Mouse (Mus musculus) spleen, adult 2 months (tissue): ENCODE measurements at regions not wholly inside any gene's neighbourhood (a gene's known extent, or its start where the extent isn't known, plus 50 kb on each side); places are given as distances from the start of the nearest gene placed in this dataset.

Experiments
- CTCF ChIP-seq: fragments of 200-500 bp; IDR thresholded peaks from 2 replicates; pipeline ENCODE4 v1.5.1; 2011; ENCODE audit warnings: mild to moderate bottlenecking, inconsistent platforms; ENCODE audit not compliant: insufficient read depth, insufficient read length, insufficient replicate concordance; ENCODE audit errors: extremely low read depth
- POLR2A ChIP-seq: fragments of 200-500 bp; IDR thresholded peaks from 2 replicates; pipeline ENCODE4 v1.6.1; 2011; ENCODE audit warnings: low read depth, low read length, inconsistent platforms

DNA sequence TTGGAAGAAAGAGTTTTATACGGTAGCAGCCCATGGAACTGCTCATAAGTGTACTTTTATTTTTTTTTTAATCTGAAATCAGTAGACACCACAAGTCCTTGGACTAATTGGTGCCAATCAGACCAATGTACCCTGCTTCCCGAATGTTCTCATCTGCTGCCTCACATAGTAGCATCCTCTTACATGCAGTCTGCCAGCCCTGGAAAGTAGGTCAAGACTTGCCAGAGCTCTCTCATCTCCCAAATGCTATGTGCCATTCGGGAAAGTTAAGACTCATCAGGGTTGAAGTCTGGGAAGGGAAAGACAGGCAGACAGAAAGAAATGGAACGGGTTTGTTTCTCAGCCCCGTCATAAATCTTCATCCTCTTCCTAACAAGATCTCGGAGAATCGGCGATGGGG is 115.2 kb upstream of the Rbms3 start:
- no peak for TF ChIP-seq CTCF
- TF ChIP-seq POLR2A: no peak
